Mouse (Mus musculus) midbrain, embryonic 10.5 days (tissue): Measurements from ENCODE around the gene Abl1. TPM values are rescaled to one million over a fixed set of nuclear protein-coding genes. Genes with fewer than 3 reads are reported as not detected.

ENCODE experiments used
- DNase-seq: peaks from one replicate; pipeline ENCODE4 v3.0.0-alpha.2; 2017; ENCODE audit warnings: low spot score
- H3K27ac ChIP-seq: fragments of 300-500 bp; sonication (generic); replicated peaks from 2 replicates; pipeline ENCODE4 v1.5.1; 2016; ENCODE audit warnings: mild to moderate bottlenecking
- H3K27me3 ChIP-seq: fragments of 300-500 bp; sonication (generic); 2 replicates; pipeline ENCODE4 v1.6.1; 2016; ENCODE audit warnings: low read depth, mild to moderate bottlenecking; ENCODE audit not compliant: poor library complexity, severe bottlenecking
- H3K36me3 ChIP-seq: fragments of 300-500 bp; sonication (generic); 2 replicates; pipeline ENCODE4 v1.6.1; 2016; ENCODE audit warnings: mild to moderate bottlenecking, moderate library complexity
- H3K4me1 ChIP-seq: fragments of 300-500 bp; sonication (generic); 2 replicates; pipeline ENCODE4 v1.6.1; 2016
- H3K4me3 ChIP-seq: fragments of 300-500 bp; sonication (generic); 2 replicates; pipeline ENCODE4 v1.5.1; 2016; ENCODE audit warnings: mild to moderate bottlenecking, moderate library complexity
- H3K9me3 ChIP-seq: fragments of 300-500 bp; sonication (generic); replicated peaks from 2 replicates; pipeline ENCODE4 v1.6.1; 2016; ENCODE audit warnings: mild to moderate bottlenecking
- WGBS: fragments of 180-500 bp; shearing (Covaris S2); methylation state at CpG from one replicate; pipeline ENCODE4 v1.1.7; 2016; 5-methylcytosine and 5-hydroxymethylcytosine counted together
- polyA plus RNA-seq: library from polyadenylated mRNA; unstranded; fragments of >200 nt; fragmentation: Nextera tagmentation; extraction: Ambion mirVana; gene quantifications from 2 replicates; pipeline ENCODE4 v1.2.1, GENCODE M21; 2016

Abl1 gene
- polyA plus RNA-seq, 1 experiment from 2014 or later, result 44.2 TPM

DNA sequence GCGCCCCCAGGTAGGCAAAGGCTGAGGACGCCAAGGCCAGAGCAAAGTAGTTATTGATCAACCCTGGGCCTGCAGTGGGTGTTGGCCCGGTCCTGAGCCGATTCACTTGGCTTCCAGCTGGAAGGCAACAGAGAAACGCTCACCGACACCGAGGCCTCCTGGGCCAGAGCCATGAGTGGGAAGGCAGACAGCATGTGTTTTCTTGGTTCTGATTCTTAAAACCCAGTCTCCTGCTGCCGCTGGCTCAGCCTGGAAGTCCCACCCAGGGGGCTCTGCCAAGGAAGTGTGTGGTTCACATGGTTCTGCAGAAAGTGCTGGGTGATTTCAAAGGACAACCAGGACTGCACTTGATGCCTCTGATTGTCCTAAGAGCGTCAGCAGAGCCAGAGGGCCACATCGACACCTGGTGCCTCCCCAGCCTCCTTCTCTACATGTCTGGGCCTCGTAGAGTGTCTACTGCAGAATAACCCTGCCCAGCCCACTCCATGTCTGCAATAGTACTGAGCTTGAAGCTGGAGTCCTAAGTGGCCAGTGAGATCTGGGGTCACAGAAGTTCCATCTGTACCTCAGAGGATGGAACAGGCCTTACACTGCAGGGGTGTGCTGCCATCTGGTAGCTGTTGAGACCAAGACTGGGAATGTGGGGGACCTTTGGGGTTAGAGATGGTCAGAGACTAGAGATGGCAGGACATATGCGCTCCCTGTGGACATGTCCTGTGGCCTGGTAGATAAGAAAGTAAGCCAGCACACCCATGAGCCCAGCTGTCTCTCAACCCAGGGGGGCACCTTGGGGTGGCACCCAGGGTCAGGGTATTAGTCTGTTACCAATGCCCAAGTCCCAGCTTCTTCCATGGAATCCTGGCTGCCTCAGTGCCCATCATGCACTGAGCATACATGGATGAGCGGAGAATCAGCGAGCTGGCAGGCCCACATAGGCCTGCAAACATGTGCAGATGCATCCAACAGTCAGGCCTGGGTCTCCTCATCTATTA is 138.2 kb downstream of the Abl1 start:
- Histone ChIP-seq H3K27ac (no peak overlapping the region; the same call in 1 of the 2 replicates), H3K9me3 (no peaks in the 10 kb centered on the region), H3K27me3 (peaks cover 31% of the 10 kb centered on the region), H3K4me1 (peaks cover 67% of the 10 kb centered on the region), H3K4me3 (no peak overlapping the region), H3K36me3 (no peaks in the 10 kb centered on the region)
- WGBS, result 90% methylated on average over 14 of the region's 14 CpGs
- no peak for DNase-seq

DNA sequence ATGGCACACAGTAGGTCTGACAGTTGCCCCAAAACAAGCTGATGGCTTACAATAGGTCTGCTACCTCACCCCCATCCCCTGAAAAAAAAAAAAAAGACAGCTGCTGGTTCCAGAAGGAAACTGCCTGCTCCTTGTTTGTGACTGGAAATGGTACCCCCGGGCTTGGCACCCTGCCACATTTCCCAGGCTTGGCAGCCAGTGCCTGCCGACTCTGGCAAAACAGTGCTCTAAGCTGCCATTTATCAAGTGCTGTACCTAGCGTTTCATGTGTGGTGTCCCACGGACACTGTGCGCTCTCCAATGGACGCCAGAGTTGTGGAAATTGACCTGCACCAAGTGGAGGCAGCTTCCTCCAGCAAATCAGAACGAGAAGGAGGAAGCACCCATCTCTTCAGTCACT is 139.7 kb downstream of the Abl1 start:
- DNase-seq, result no peak

DNA sequence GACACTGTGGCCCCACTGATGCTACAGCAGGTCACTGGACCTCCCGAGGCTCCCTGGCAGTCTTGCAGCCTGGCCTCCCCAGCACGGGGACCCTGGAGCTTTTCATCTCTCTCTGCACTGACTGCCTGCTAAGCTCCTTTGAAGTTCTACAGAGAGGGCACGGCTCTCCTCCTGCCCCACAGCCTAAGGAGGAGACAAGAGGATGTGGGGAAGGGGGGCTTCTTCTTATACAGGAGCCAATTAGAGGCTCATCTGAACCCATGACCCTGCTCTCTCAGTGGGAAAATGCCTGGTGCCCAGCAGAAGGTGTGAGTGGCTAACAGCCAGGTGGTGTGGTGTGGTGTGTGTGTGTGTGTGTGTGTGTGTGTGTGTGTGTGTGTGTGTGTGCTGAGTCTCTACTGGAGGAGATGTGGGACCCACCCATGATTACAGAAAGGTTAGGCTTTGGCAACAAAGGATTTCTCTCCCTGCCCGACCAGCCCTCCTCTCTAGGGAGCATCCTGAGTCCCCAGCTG is 140.2 kb downstream of the Abl1 start:
- Histone ChIP-seq H3K9me3 (no peaks in the 10 kb centered on the region), H3K27ac (peak overlapping the region; percentile 46), H3K4me1 (peaks cover 53% of the 10 kb centered on the region), H3K27me3 (peaks cover 12% of the 10 kb centered on the region), H3K4me3 (no peak overlapping the region), H3K36me3 (no peaks in the 10 kb centered on the region)
- DNase-seq, result no peak
- 8% methylated on average over 4 of the region's 4 CpGs for WGBS

More for the DNA sequence above, 139.7 kb downstream of the Abl1 start:
- Histone ChIP-seq H3K27me3 (peaks cover 17% of the 10 kb centered on the region), H3K4me3 (no peak overlapping the region), H3K36me3 (no peaks in the 10 kb centered on the region), H3K4me1 (peaks cover 55% of the 10 kb centered on the region), H3K9me3 (no peaks in the 10 kb centered on the region), H3K27ac (0 out of 2 replicates have a peak overlapping the region, but pooled peaks have one; percentile 46)
- 76% methylated on average over 7 of the region's 7 CpGs for WGBS

DNA sequence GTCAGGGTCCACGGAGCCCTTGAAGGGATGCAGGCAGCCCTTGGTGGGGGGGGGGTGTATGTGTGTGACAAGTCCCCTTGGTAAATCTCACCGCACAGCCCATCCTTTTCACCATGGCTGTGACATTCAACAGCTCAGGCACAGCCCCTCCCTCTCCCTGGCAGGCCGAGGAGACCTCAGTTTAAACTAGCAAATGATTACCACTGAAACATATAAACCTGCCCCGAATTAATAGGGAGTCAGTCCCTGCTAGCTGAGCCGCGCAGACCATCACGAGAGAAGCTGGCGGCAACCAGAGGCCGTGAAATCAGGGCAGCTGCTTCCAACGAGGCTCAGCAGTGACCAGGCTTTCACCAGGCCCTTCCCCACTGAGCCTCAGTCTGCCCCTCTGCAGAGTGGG is 147.9 kb downstream of the Abl1 start:
- Histone ChIP-seq H3K4me1 (peaks cover 35% of the 10 kb centered on the region), H3K27me3 (peaks cover 31% of the 10 kb centered on the region), H3K4me3 (no peak overlapping the region), H3K36me3 (no peaks in the 10 kb centered on the region), H3K27ac (no peak overlapping the region), H3K9me3 (no peaks in the 10 kb centered on the region)
- DNase-seq, result no peak
- whole genome bisulfite sequencing, result 73% methylated on average over 10 of the region's 10 CpGs

DNA sequence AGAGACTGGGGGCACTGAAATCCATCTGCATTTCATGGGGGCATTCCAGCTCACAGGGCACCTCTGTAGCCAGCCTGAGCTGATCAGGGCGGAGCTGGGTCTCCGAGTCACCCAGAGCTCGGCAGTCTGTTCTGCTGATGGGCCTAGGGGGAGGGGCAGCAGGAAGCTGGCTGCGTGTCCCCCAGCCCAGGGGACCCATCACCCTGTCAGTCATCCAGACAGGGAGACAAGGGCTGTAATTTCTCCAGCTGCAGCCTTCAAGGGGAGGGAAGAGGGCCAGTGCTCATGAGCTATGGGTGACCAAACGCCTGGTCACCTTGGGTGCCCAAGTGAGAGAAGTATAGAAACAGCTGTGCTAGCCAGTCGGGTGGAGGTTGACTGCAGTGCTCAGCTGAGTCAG is 148.8 kb downstream of the Abl1 start:
- 47% methylated on average over 6 of the region's 6 CpGs for WGBS
- H3K27me3 ChIP-seq, result peaks cover 40% of the 10 kb centered on the region
- peaks cover 35% of the 10 kb centered on the region for H3K4me1 ChIP-seq
- no peak for DNase-seq
- H3K27ac ChIP-seq, result 0 out of 2 replicates have a peak overlapping the region, but pooled peaks have one; percentile 38
- no peak overlapping the region for H3K4me3 ChIP-seq
- no peaks in the 10 kb centered on the region for H3K36me3 ChIP-seq
- no peaks in the 10 kb centered on the region for H3K9me3 ChIP-seq

DNA sequence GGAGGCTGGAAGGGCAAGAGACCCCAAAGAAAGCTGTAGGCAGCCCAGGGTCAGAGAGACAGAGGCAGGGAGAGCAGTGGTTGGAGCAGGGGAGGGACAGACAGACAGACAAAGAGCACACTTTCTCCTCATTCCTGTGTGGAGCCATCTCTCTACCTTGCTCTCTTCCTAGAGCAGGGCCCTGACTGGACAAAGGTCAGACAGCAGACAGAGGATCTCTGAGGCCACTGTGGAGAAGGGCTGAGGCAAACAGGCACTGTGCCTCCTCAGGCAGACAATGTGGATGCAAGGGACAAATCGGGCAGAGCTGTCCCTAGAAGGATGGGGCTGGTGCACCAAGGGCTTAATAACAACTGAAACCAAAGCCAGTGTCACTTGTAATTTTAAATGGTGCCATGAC is 150.7 kb downstream of the Abl1 start:
- Histone ChIP-seq H3K4me3 (no peak overlapping the region), H3K36me3 (no peaks in the 10 kb centered on the region), H3K27me3 (peaks cover 56% of the 10 kb centered on the region), H3K27ac (peak overlapping the region; percentile 55; the same call in 1 of the 2 replicates), H3K4me1 (peaks cover 31% of the 10 kb centered on the region), H3K9me3 (no peaks in the 10 kb centered on the region)
- WGBS, result 61% methylated on average over 1 of the region's 1 CpGs
- no peak for DNase-seq

DNA sequence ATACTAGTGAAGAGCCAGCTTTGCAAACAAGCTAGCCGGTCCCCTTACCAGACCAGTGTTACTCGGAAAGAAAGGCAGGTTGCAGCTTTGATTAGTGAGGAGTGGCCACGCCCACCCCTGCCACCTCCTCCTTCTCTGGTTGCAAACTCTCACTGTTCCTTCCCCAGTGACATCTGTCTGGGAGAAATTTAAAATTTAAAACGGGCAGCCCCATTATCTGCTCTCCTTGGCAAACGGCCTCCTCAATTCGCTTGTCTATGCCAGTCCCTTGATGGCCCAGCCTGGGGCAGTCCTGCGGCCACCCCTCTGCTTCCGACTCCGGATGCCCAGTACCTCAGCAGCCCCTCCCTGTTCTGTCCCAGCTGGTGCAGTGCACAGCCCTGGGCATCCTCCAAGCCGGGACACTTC is 156.6 kb downstream of the Abl1 start:
- Histone ChIP-seq H3K4me1 (peaks cover 47% of the 10 kb centered on the region), H3K4me3 (peak overlapping the region; percentile 68), H3K27ac (no peak overlapping the region), H3K9me3 (no peaks in the 10 kb centered on the region), H3K27me3 (peaks cover 83% of the 10 kb centered on the region), H3K36me3 (no peaks in the 10 kb centered on the region)
- WGBS, result 5% methylated on average over 10 of the region's 10 CpGs
- DNase-seq, result no peak

DNA sequence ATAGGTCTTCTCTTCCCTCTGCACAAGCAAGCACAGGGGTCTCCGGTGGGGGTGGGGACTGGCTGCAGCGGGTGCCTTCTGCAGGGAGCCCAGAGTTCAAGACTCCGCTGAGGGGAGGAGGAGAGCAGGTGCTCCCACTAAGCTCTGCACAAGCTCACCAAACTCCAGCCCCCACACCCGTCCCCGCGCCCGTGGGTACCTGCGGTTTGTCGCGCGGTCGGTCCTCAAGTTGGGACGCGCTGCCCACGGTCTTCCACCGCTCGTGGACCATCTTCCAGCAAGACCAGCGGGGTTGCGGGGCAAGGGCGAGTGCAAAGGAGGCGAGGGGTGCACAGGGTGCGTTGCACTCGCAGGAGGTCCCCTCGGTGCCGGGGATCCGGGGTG is 157.3 kb downstream of the Abl1 start:
- no peaks in the 10 kb centered on the region for H3K36me3 ChIP-seq
- peak overlapping the region; percentile 76 for H3K27ac ChIP-seq
- 2% methylated on average over 26 of the region's 26 CpGs for WGBS
- DNase-seq, result peak; percentile 37
- H3K4me3 ChIP-seq, result peak overlapping the region; percentile 68
- H3K4me1 ChIP-seq, result peaks cover 52% of the 10 kb centered on the region
- no peaks in the 10 kb centered on the region for H3K9me3 ChIP-seq
- H3K27me3 ChIP-seq, result peaks cover 77% of the 10 kb centered on the region

DNA sequence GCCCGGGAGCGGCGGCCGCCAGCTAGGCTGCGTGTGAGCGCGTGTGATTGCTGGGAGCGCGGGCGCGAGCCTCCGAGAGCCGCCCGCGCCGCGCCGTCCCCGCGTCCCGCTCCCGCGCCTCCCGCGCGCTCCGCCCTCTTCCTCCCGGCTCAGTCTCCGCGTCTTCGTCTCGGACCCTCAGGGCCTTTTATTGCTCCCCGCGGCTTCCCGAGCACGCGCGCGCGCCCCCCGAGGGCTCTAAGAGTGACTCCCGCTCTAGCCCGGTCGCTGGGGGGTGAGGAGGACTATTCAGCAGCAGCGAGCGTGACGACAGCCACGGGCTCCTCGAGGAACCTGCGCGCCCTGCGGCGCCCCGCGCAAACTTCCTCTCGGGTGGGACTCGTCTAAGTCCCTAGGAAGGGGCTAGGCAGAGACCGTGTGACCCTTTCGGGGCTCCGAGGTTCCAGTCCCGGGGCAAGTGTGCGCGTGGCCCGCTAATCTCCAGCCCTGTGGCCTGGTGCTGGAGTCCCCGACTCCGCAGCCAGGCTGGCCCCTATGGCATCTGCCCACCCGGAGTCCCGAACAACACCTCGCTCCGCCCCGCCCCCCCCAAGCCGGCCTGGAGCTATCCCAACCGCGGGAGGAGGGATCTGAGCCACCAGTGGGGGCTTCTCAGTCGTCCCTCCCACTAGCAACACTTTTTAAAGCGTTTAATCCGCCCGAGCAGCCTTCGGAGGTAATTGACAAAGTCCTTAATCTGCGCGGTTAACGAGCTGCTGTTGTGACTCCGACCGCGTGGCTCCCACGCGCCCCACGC is 157.9 kb downstream of the Abl1 start, which contains the start of gene Fibcd1:
TSS of gene Fibcd1 (minus strand) at position 110 of the 796 bp plus-strand sequence.
- H3K9me3 ChIP-seq, result no peaks in the 10 kb centered on the region
- H3K4me1 ChIP-seq, result peaks cover 56% of the 10 kb centered on the region
- peak; percentile 58 for DNase-seq
- no peaks in the 10 kb centered on the region for H3K36me3 ChIP-seq
- H3K4me3 ChIP-seq, result peak within 1 kb of the TSS; percentile 68
- WGBS, result under 1% methylated on average over 88 of the region's 88 CpGs
- H3K27ac ChIP-seq, result peak within 1 kb of the TSS; percentile 76
- H3K27me3 ChIP-seq, result peaks cover 75% of the 10 kb centered on the region

DNA sequence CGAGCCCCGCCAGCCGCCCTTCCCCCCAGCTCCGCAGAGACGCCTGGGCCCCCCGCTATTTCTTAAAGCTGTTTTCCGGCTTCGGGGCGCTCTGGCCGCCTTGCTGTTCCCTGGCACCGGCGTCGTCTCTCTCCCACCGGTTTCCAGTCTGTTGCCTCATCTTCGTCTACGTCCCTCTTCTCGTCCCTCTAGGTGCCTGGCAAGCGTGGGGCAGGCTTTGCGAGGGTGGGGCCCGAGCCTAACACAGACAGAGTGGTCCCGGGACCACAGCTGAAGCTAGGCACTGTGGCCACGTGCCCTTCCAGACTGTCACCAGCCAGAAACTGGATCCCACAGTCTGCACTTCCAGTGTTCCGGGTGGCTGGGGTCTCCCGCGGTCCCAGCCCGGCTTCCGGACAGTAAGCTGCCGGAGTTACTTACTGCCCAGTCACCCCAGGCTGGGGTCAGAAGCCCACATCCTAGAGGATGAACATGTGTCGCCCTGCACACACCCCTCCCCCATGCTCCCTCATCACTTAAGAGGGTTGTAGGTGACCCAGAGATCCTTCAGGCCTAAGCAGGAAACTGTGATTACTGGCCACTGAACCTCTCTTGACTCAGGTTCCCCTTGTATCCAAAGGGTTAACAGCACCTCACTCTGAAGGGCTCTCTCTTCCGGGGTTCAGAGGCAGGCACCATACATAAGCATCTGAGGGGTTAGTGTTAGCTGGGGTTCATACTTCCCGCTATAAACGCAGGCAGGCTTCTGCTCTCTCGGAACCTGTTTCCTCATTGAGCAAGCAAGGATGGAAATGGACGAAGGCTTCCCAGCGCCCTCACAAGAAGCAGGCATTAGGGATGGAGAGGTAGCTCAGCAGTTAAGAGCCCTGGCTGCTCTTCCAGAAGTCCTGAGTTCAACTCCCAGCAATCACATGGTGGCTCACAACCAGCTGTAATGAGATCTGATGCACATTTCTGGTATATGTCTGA is 158.8 kb downstream of the Abl1 start:
- Histone ChIP-seq H3K4me1 (peaks cover 64% of the 10 kb centered on the region), H3K4me3 (peak overlapping the region; percentile 68), H3K36me3 (no peaks in the 10 kb centered on the region), H3K27me3 (peaks cover 70% of the 10 kb centered on the region), H3K27ac (peak overlapping the region; percentile 76; the same call in 1 of the 2 replicates), H3K9me3 (no peaks in the 10 kb centered on the region)
- 4% methylated on average over 35 of the region's 35 CpGs for WGBS
- DNase-seq, result peak; percentile 49

DNA sequence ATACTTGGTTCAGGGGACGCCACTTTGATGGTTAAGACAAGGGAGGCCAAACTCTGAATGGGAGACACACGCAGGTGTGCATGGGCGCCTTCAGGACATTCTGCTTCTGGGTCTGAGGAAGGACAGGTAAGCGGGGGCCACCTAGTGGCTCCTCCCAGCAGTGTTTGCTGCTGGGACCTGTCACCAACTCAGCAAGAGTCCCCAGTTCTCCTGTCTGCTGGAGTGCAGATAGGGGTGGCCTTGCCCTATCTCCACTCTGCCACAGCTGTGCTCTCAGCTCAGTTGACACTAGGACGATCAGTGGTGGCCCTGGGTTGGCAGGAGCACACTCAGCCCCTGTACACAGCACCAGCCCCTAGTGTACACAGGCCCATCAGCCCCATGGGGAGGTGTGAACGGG is 159.7 kb downstream of the Abl1 start:
- Histone ChIP-seq H3K27ac (no peak overlapping the region), H3K36me3 (no peaks in the 10 kb centered on the region), H3K4me1 (peaks cover 65% of the 10 kb centered on the region), H3K9me3 (no peaks in the 10 kb centered on the region), H3K4me3 (0 out of 2 replicates have a peak overlapping the region, but pooled peaks have one; percentile 1), H3K27me3 (peaks cover 65% of the 10 kb centered on the region)
- no peak for DNase-seq
- WGBS, result 22% methylated on average over 6 of the region's 6 CpGs
